In the genomic region with DNA sequence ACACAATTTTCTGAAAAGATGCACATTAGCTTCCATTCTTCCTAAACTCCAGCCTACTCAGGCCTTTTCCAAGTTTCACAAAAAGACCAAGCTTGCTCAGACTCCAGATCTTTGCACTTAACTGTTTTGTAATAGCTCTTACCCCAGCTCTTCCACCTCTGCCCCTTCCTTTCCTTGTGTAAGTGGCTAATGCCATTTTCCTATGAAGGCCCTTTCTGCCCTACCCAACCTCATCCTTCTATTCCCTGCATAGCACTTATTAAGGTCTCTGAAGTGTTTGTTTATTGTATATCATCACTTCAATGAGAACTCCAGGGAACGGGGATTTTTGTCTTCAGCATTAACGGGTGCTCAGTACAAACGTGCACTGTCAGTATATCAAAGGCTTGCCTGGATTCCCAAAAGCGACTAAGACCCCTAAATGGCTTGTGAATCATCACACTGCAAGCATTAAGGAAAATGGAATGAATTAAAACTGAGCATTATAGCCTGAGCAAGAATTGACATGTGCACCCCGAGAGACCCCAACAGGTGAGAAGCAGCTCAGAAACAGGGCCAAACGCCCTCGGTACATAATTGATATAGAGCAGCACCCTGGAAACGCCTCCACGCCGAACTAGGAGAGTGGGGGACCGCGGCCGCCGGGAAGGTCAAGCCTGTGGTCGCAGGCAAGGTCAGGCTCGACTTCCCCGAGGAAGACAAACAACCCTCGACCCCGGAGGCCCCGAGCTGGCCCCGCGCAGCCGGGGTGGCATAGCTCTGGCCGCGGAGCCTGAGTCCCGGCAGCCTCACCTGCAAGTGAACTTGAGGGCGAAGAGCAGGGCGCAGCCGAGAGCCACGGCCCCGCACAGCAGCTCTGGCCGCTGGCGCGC, we compare ENCODE assay signal across 8 mouse cellular contexts. TPM values are rescaled to one million over a fixed set of nuclear protein-coding genes. Genes with fewer than 3 reads are reported as not detected.
DNase-seq lines count a peak whose midpoint lies in the region; ATAC-seq and TF ChIP-seq lines count a peak whose summit lies in the region.

No protein-coding gene starts in this region.

- H3K36me3 ChIP-seq in G1E (replicated peaks), result peaks cover 48% of the 10 kb centered on the region
- H3K36me3 ChIP-seq in embryonic facial prominence, embryonic 11.5 days (replicated peaks; ENCODE audit: control insufficient read depth, insufficient read depth, low read depth, low read length), result peaks cover 2% of the 10 kb centered on the region

- peak overlapping the region; percentile 97 for H3K4me3 ChIP-seq in G1E (ENCODE audit: low read depth, low read length)
- H3K4me3 ChIP-seq in embryonic facial prominence, embryonic 11.5 days (ENCODE audit: low read depth, low read length), result peak overlapping the region; percentile 79

- H3K9ac ChIP-seq in embryonic facial prominence, embryonic 11.5 days (replicated peaks; ENCODE audit: low read length), result peak overlapping the region; percentile 73

- DNase-seq in kidney, adult 9 months, result peak; percentile 31
- DNase-seq in kidney, postnatal 10 days, result no peak
- no peak for DNase-seq in G1E (ENCODE audit: low spot score)
- peak; percentile 2 for DNase-seq in embryonic facial prominence, embryonic 11.5 days (ENCODE audit: low spot score)
- peak; percentile 55 for DNase-seq in induced T-regulatory cell, adult 2 months (ENCODE audit: low read depth)
- no peak for DNase-seq in ovary, adult 18-20 months (ENCODE audit: low spot score)
- no peak for DNase-seq in cerebellum, postnatal 36 days

- peak overlapping the region; percentile 63 for H3K27ac ChIP-seq in embryonic facial prominence, embryonic 11.5 days (replicated peaks; ENCODE audit: low read depth, low read length)

- no peak for TF ChIP-seq CTCF in G1E (IDR thresholded peaks at IDR 0.05; ENCODE audit: low read depth, low read length)

- H3K4me1 ChIP-seq in G1E (ENCODE audit: insufficient read depth, low read depth, low read length), result peaks cover 37% of the 10 kb centered on the region
- H3K4me1 ChIP-seq in embryonic facial prominence, embryonic 11.5 days (ENCODE audit: control insufficient read depth, insufficient read depth, low read length), result no peaks in the 10 kb centered on the region; the same call in 1 of the 2 replicates

- ATAC-seq in G1E (ENCODE audit: extremely low read depth, insufficient number of reproducible peaks, low FRiP score, poor library complexity, severe bottlenecking), result no peak
- no peak for ATAC-seq in embryonic facial prominence, embryonic 11.5 days (replicated peaks; ENCODE audit: insufficient number of reproducible peaks, low FRiP score, low TSS enrichment, low read depth)
- ATAC-seq in megakaryocyte, adult 5-6 weeks (ENCODE audit: poor library complexity, severe bottlenecking), result 0 out of 2 replicates have a peak, but pooled peaks have one; percentile 1

- H3K9me3 ChIP-seq in G1E (replicated peaks), result no peaks in the 10 kb centered on the region
- H3K9me3 ChIP-seq in embryonic facial prominence, embryonic 11.5 days (replicated peaks; ENCODE audit: control insufficient read depth, low read length), result no peaks in the 10 kb centered on the region

- under 1% methylated on average over 34 of the region's 34 CpGs for WGBS in embryonic facial prominence, embryonic 11.5 days

- H3K27me3 ChIP-seq in G1E (ENCODE audit: insufficient read depth, low read length), result no peaks in the 10 kb centered on the region
- H3K27me3 ChIP-seq in embryonic facial prominence, embryonic 11.5 days (ENCODE audit: control insufficient read depth, insufficient read depth, low read length), result no peaks in the 10 kb centered on the region

- H3K4me2 ChIP-seq in embryonic facial prominence, embryonic 11.5 days (ENCODE audit: low read depth, low read length), result peak overlapping the region; percentile 79

RNA-seq across cellular contexts. Expression of a gene that starts 0.7 kb away (rescaled TPM):
- 29.9 and 43.3 TPM in 2 replicates for total RNA-seq in G1E (2014; fragmentation: Nextera tagmentation)
- 23.7 and 27.0 TPM in 2 replicates for total RNA-seq in G1E (2017)
- 19.2 and 23.1 TPM in 2 replicates for polyA plus RNA-seq in G1E (2012)
- polyA plus RNA-seq in embryonic facial prominence, embryonic 11.5 days (2014; fragmentation: Nextera tagmentation; extraction: Ambion mirVana), result 33.6 and 33.9 TPM in 2 replicates
- 29.0 and 30.3 TPM in 2 replicates for total RNA-seq in megakaryocyte, adult 5-6 weeks (2015)
- total RNA-seq in megakaryocyte, adult 5-6 weeks (2017), result 19.3 and 22.9 TPM in 2 replicates

RNA-seq across cellular contexts. Expression of a gene that starts 42.5 kb away (rescaled TPM):
- total RNA-seq in G1E (2014; fragmentation: Nextera tagmentation), result 270 and 306 TPM in 2 replicates
- total RNA-seq in G1E (2017), result 228 and 262 TPM in 2 replicates
- 9.1 and 12.0 TPM in 2 replicates for polyA plus RNA-seq in G1E (2012)
- polyA plus RNA-seq in embryonic facial prominence, embryonic 11.5 days (2014; fragmentation: Nextera tagmentation; extraction: Ambion mirVana), result 90.0 and 98.5 TPM in 2 replicates
- total RNA-seq in megakaryocyte, adult 5-6 weeks (2015), result 161 and 183 TPM in 2 replicates
- 221 and 259 TPM in 2 replicates for total RNA-seq in megakaryocyte, adult 5-6 weeks (2017)

Comparison
In these comparisons a context has a peak if more than half of its experiments do, and no peak if none do; other contexts are left out.
1. DNase-seq: peak in kidney, adult 9 months (single experiment), embryonic facial prominence, embryonic 11.5 days (single experiment) and induced T-regulatory cell, adult 2 months (single experiment); none in kidney, postnatal 10 days (single experiment), G1E (single experiment), ovary, adult 18-20 months (single experiment) and cerebellum, postnatal 36 days (0 of 2).